Mouse (Mus musculus) 416B (cell line): Measurements from ENCODE around the gene Atp2b1.

Experiments used
- DNase-seq: peaks from one replicate; pipeline ENCODE4 v3.0.0; 2011; ENCODE audit warnings: low read depth

Atp2b1 gene

DNA sequence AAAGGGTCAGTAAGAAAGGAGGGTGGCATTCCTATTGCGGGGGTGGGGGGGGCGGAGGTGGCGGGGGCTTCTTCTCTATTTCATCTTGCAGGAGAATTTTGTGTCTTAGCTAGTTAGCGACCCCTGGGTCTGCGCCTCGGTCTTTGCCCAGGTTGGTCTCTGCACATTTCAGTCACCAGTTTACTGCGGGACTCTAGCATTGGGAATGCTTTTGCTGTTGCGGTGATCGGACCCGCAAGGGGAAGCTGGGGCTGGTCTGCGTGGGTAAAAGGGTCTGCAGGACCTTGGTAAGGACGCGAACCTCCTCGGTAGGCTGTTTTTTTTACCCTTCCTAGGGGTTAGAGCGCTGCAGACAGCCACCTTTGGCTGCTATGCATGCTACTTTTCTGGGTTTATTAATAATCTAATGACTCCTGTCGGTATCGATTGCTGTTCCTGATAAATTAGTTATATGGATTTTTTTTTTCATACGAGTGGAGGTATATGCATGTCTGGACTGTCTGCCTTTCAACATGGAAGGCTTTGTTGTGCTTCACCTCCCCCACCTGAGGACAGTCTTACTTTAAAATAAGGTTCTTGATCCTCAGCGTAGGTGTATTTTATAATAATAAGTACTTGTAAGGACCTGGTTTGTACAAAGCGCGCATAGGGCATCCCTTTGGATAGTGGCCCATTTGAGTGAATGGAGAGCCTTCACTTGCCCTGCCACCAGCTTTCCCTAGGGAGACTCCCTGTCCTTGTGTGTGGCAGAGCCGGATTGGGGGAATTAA lies 2.0 kb downstream of the Atp2b1 start:
- no peak for DNase-seq

DNA sequence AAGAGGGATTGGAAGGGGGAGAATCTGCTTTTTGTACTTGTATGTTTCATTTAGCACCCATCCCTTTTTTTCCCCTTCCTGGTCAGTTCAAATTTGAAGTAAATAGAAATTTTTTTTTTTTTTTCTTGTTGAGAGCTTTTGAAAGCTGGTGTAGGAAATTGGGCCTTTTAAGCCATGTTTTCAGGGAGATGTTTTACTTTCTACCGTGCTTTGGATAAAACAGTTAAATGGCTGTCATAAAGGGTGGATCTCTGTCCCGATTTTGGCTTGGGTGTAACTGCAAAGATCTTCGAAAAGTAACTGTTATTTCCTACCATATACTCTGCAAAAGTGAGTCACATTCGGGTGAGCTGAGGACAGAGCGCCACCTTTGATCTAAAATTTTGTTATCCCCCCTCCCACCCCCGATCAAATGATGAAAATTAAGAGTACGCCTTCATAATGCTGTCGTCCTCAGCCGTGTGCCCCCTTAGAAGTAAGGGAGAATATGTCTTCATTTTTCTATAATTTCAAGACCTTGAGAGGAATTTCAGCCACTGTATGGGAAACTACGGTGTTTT lies 2.7 kb downstream of the Atp2b1 start:
- no peak for DNase-seq

DNA sequence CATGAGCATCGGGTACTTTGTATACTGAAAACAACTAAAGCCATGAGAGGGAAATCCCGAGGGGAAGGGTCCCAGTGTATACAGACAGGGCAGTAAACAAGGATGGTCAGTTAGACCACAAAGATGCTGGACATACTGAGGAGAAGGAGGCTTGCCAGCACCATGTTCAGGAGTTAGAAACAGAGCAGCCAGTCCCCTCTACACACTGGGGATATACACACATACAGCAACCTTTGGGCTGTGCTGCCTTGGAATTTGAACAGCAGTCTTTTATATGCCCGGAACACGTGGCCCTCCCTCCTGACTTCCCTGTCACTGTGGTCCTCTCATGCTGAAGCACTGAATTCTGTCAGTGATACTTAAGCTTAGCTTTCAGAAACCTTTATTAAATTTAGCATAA lies 10.9 kb downstream of the Atp2b1 start:
- no peak for DNase-seq

DNA sequence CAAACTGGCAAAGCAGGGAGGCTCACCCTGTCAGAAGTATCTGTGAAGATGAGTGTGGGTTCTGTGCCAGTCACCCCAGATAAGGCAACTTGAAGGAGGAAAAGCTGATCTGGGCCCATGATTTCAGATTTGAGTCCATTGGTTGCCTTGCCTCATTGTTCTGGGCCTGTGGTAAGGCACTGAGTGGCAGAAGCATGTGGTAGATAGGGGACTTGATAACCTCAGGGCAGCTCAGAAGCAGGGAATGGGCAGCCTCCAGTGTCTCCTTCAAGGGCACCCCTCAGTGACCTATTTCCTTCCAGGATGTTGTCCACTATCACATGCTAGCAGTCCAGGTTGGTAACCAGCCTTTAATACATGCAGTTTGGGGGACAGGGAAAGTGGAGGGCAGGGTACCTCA lies 12.8 kb downstream of the Atp2b1 start:
- peak; percentile 81 for DNase-seq

DNA sequence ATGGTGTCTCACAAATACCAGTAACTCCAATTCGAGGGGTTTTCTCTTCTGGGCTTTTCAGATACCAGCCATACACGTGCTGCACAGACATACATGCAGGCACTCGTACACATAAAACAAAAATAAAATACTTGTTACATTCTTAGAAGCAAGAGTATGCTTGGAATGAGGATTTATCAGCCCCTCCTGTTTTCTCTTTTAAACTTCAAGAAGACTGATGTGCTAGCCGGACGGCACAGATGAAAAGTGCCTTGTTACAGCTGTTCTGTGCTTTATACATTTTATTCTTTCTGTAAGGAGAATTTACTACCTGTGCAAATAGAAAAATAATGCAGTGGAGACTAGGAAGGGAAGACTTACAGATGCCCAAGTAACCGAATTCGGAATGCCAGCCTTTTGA lies 15.2 kb downstream of the Atp2b1 start:
- DNase-seq = no peak

DNA sequence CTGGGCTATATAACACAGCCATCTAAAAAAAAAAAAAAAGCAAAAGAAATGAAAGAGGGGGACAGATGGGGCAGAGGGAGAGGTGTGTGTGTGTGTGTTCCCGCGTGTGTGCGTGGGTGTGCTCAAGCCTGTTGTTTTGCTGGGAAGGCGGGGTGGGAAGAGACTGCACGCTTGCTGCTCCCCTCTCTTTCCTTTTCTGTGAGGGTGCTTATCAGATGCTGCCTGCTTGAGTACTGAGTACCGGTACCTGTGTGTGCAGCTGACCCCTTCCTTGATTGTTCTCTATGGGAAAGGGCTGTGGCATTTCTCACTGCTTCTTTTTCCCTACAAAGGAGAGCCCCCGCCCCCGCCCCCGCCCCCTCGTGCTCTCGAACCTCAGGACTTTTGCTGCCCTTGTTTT lies 15.9 kb downstream of the Atp2b1 start:
- DNase-seq = no peak

DNA sequence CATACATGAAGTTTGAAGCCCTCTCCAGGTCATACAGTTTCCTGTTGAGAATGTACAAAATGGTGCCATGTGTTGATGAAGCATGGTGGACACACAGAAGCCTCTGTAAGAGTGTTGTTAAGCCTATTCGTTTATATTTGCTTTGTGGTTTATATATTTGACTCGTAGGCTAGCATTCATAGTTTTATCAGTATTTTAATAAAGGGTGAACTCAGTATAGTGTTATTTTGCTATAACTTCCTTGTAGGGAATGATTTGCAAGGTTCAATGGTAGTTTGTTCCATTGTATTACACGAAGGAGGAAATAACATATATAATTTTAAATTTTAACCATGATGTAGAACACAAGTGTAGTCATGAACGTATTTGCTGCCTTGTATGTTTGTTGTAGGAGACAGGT lies 25.9 kb downstream of the Atp2b1 start:
- DNase-seq = no peak

DNA sequence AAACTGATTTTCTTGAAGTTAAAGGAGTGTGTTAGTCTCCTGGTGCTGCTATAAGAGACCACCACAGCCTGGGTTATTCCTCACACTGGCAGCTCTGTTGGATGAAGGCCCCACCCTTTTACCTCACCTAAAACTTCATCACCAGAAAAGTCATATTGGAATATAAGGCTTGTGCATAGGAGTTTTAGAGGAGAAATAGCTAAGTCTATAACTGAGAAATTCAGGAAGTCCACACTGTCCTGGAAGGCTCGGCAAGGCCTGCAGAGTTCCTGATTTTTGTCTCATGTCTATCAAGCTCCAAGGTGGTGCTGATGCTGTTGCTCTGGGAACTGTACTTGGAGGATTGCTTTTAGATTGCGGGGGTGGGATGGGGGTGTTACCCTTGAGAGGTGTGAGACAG lies 26.6 kb downstream of the Atp2b1 start:
- DNase-seq = no peak

DNA sequence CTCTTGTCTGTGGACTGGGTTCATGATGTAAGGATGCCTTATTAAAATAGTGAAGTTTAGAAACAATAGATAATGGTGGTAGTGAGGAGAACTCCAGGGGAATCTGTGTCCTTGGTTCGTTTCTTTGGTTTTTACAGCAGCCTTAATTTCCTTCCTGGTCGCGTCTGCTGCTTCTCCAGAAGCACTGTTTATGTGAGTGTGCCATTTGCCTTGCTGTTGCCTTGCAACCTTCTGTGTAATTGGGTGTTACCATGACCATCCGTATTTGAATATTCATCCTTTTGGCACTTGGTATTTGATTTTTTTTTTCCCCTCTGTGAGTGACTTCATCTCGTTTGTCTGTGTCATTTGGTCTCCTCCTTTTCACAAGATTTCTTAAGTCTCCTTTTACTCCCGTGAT lies 27.8 kb downstream of the Atp2b1 start:
- DNase-seq = no peak

DNA sequence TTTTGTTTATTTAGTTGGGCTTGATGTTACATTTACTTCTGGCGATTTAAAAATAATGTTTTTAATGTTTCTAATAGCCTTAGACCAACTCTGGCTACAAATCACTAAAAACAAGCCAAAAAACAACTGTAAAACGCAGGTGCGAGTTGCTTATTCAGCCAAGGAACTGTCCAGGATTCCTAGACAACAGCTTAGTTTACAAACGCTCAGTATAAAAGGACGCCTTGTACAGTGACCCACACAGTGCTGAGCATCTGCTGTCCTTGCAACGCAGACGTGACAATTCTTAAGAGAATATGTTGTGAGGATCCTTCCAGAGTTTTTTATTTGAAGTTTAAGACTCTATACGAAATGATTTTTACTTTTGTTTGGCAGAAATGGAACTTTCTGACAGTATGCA lies 28.8 kb downstream of the Atp2b1 start:
- DNase-seq = no peak

DNA sequence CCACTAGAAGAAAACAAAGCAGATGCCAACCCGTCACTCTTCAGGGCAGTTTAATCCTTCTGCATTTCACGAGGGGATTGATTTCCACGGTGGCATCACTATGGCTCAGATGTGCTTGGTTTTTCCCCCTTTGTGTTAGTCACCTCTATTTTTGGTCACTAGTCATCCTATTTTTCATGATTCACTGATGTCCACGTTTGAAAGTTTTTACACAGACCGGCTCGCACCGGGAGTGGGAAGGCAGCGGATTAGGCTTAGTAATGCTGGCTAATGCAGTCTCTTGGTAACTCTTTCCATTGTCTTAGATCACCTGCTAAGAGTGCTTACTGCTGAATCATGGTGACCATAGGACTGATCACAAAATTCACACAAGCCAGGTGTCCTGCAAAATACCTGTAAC lies 29.7 kb downstream of the Atp2b1 start:
- no peak for DNase-seq

DNA sequence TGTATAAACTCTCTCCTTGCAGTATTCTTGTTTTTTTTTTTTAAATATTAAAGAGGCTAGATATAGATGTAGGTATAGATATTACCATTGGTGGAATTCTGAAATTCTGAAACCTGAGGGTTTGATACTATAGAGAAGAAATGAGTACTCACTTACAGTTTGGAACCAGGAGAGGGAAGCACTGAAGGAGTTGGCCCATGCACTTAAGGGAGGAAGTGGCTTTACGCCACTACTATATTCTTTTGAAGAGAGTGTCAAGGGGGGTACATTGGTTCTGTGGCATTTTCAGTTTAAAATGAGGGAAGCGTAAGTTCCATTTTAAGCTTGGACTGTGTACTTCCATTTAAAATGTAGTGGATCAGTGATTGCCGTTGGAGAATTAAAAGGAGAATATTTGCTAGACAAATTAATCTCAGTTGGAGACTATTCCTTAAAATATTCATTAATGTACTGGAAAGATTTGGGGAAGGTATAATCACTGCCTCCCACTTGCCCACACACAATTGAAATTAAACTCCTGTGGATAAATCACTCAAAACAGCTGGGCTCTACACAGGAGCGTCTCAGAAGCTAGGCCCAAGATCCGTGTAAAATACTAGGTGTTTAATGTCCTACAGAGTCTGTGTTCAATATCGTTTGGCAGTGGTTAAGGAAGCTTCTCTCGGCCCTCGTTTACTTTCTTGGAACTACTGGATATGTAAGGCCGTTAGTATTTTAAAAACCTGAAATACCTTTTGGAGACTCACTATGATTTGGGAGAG lies 32.0 kb downstream of the Atp2b1 start:
- peak; percentile 49 for DNase-seq

DNA sequence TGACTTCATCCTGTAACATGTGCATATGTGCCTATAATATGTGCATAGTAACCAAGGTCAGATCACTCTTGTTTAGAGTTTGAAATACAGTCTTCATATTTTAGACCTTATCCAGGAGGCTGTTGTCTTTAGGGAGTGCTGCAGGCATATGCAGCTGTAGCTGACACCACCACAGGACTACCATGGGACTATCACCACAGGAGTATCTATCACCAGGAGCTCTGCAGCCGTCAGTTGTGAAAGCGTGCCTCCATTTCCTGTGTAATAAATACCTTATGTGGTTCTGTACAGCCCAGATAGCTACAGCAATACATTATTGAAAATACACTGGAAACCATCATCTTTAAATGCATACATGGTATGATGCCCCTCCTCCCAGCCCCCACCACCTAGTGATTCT lies 33.0 kb downstream of the Atp2b1 start:
- peak; percentile 49 for DNase-seq

DNA sequence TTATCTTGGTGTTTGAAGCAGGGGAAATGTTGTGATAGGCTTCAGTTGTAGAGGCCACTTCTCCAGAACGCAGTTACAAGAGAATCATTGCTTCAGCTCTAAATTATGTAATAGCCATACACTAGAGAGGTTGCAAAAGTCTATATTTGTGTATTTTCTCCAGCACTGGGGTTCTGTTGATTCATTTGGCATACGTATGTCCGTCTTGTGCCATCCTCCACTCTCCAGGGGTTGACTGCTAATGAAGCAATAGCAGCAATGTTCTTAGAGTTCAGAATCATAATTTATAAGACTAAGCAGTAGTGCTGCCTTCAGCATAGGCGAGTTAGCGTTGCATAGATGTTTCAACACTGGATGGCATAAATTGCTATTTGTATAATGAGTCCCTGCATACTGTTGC lies 33.9 kb downstream of the Atp2b1 start:
- DNase-seq = peak; percentile 68

DNA sequence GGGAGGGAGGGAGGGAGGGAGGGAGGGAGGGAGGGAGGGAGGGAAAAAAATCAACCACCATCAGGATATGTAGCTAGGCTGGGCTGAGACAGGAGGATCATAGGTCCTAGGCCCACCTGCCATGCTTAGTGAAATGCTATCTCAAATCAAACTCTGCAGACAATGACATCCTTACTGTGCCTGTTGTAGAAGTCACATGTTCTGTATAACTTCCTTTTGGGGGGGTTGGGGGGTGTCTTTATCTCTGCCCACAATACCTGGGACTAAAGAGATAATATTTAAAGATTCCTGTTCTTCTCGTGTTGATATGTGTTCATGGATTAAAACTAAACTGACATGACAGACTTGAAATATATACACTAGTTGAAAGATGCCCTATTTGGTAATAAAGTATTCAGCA lies 35.5 kb downstream of the Atp2b1 start:
- peak; percentile 20 for DNase-seq

DNA sequence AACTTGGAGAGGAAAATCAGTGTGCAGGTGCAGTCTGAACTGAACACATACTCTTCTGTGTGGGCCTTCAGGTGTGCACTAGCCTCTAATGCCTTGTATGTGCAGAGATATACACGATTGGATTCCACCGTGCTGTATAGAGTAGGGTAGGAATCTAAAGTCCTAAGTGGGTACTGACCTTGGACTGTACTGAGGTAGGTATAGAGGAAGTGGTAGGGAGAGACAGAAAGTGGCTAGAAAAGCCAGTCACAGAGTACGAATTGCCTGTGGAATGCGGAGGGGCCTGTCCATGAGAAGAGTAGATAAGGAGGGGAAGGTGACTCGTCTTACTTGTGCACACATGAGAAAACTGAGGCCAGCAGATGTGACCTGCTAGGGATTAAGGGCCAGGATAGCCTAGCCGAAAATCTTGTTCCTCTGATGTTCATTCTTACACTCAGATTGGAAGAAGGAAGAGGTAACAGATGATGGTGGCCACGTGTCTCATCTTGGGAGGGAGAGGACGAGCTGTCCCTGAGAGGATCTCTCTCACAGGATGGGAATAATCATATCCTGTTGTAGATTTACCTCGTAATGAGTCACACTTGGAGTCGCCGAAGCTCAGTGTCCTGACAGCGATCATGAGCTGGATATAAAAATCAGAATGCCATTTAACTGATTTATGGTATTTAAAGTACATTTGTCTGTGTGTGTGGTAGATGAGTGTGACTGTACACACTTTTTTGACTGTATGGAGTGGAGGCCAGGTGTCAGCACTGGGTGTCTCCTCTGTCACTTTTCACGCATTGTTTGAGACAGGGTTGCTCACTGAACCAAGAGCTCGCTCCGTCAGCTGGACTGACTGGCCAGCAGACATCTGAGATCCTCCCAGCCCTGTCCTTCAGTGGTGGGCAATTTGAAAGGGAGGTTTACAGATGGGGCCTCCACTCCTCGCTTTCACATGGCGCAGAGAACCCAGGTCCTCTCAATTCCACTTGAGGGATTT lies 37.4 kb downstream of the Atp2b1 start:
- DNase-seq = peak; percentile 44

DNA sequence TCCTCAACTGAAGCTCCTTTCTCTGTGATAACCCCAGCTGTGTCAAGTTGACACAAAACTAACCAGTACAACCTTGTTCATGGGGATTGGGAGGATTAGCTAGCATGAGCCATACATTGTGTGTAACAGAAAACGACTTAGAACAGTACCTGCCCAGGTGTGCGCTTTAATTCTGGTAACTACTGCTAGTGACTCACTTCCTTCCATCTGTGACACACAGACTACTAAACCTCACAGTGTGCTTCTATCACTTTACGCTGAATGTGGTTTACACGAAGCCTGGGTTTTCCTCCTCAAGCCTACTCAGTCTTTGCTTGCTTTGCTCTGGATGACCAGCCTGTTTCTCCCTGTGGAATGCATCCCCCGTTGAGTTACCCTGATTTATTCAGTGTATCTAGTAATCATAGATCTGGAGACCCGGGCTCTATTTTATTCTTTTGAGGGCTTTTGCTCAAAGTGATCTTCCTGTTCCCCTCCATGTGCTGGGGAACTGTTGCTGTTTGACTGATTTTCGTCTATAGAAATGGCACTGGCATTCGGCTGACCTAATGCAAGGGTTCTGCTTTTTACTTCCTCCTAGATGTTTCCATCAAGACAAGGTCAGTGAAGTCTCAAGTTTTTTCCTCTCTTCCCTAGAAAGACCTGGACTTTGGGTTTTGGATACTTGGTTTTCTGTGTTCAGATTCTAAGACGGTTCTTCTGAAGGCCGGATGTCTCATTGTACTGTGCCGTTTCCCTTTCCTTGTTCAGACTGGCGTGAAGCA lies 40.2 kb downstream of the Atp2b1 start:
- DNase-seq = peak; percentile 39

DNA sequence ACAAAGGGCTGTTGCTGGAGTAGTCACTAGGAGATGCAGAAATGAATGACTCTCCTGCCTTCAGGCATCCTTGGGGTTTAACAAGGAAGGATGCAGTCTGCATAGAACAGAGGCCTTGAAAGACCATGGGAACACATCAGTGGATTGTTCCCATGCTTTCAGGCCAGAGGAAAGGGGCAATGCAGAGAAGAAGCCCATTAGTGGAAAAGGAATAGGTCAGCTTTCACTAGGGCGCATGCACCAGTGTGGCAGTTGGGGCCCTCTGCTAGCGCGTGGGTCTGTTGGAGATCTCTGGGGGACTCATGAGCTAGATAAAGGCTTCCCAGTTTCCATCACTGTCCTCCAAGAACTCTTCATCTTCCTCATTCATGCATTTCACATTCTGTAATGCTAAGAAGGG lies 41.9 kb downstream of the Atp2b1 start:
- DNase-seq = no peak

DNA sequence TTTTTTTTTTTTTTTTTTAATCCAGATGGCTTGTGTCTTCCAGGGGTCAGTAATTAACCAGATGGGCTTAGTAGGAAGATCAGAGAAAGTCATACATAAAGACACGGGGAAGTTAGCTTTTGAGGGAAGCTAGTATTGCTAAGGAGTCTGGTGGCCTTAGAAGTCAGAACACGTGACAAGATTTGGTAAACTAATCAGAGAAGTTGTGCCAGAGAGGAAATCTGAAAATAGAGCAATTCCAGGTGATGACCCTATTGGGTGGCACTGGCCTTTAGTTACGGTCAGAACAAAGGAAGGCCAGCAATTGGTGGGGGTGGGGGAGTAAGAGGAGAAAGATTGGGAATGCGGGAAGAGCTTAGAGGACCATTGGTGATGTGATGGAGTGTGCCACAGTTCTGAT lies 44.5 kb downstream of the Atp2b1 start:
- DNase-seq = no peak

DNA sequence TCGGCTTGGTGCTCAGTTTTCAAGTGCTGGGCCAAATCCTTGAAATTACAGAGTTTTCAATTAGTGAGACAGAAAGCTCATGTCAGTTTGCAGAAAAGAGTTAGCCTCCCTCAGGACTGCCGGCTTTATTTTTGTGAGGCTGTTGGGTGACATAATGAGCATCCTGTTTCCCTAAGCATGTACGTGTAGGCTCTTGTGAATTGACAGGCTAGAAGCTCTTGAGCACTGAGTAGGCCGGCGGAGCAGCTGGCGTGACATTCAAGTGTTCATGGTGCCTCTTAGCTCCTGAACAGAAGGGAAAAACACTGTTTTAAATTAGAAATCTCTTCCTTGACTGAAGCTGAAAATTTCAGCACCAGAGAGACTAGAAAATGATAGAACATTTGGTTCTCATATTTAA lies 45.2 kb downstream of the Atp2b1 start:
- no peak for DNase-seq

DNA sequence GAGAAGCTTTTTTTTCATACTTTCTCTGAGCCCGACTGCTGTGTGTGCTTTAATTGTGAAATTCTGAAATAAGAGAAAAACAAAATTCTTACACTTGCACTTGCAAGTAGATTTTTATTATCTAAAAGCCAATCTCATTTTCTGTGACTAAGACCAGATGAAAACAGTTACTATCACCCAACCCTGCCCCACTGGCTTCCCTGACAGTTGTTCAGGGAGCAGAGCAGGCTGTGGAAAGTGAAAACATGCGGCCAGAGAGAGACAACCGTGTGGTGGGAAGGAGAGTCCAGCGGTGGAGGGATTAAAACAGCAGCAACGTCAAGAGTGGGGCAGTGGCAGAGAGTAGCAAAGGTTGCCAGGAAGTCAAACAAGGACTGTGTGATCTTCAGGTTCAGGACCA lies 46.7 kb downstream of the Atp2b1 start:
- DNase-seq = no peak
